Mouse (Mus musculus) testis, postnatal 10 days (tissue): Measurements from ENCODE around the gene Bcl9l.
"Not testable (repeated sequence)": the region's sequence is repeated elsewhere in the genome, so short reads cannot be mapped to it uniquely, and the experiment has no call there.

Source experiments
- DNase-seq: peaks from one replicate; pipeline ENCODE4 v3.0.0; 2021; ENCODE audit warnings: low spot score

Bcl9l gene

GRCm38 (mm10) chr9:44482552-44482951 lies at the start of gene Bcl9l:
Gene Bcl9l (plus strand): TSS chr9:44482825.
- peak; percentile 97 for DNase-seq

- no peak for DNase-seq
Observed at GRCm38 (mm10) chr9:44435747-44436146, 46.9 kb upstream of the Bcl9l start.

GRCm38 (mm10) chr9:44440961-44441360 lies 41.7 kb upstream of the Bcl9l start, which contains the start of gene Foxr1:
Gene Foxr1 (minus strand): TSS chr9:44441136.
- DNase-seq: no peak

- DNase-seq: not testable (repeated sequence)
Observed at GRCm38 (mm10) chr9:44444402-44445025, 38.1 kb upstream of the Bcl9l start.

GRCm38 (mm10) chr9:44450387-44450786 lies 32.2 kb upstream of the Bcl9l start:
- no peak for DNase-seq

- DNase-seq: peak; percentile 94
Observed at GRCm38 (mm10) chr9:44454132-44454890, 28.3 kb upstream of the Bcl9l start.

- DNase-seq: no peak
Observed at GRCm38 (mm10) chr9:44454891-44455220, 27.8 kb upstream of the Bcl9l start, which contains the start of gene Upk2. Gene Upk2 (minus strand): TSS chr9:44454976.

- no peak for DNase-seq
Observed at GRCm38 (mm10) chr9:44457035-44457742, 25.4 kb upstream of the Bcl9l start.

- DNase-seq: no peak
Observed at GRCm38 (mm10) chr9:44461950-44462349, 20.7 kb upstream of the Bcl9l start.

GRCm38 (mm10) chr9:44468224-44468623 lies 14.4 kb upstream of the Bcl9l start:
- DNase-seq: no peak

GRCm38 (mm10) chr9:44468800-44469199 lies 13.8 kb upstream of the Bcl9l start:
- no peak for DNase-seq

- no peak for DNase-seq
Observed at GRCm38 (mm10) chr9:44473184-44473583, 9.4 kb upstream of the Bcl9l start.

- DNase-seq: no peak
Observed at GRCm38 (mm10) chr9:44474327-44474726, 8.3 kb upstream of the Bcl9l start.

GRCm38 (mm10) chr9:44475936-44476335 lies 6.7 kb upstream of the Bcl9l start:
- no peak for DNase-seq

- no peak for DNase-seq
Observed at GRCm38 (mm10) chr9:44477339-44478228, 5.0 kb upstream of the Bcl9l start.

GRCm38 (mm10) chr9:44478229-44478921 lies 4.2 kb upstream of the Bcl9l start:
- DNase-seq: peak; percentile 79

GRCm38 (mm10) chr9:44478959-44479605 lies 3.5 kb upstream of the Bcl9l start:
- DNase-seq: peak; percentile 84

GRCm38 (mm10) chr9:44479628-44480428 lies 2.8 kb upstream of the Bcl9l start:
- peak; percentile 87 for DNase-seq

- no peak for DNase-seq
Observed at GRCm38 (mm10) chr9:44482112-44482511, 513 bp upstream of the Bcl9l start.

GRCm38 (mm10) chr9:44483041-44483509 lies 450 bp downstream of the Bcl9l start:
- DNase-seq: peak; percentile 60
